Mouse (Mus musculus) left cerebral cortex, postnatal 14 days (tissue): ENCODE measurements around the gene Rhd. TPM values are rescaled to one million over a fixed set of nuclear protein-coding genes. Genes with fewer than 3 reads are reported as not detected.
A peak's percentile ranks its signal among the peaks of the same experiment; 100 is the strongest.
"Not testable (repeated sequence)": the region's sequence is repeated elsewhere in the genome, so short reads cannot be mapped to it uniquely, and the experiment has no call there.

ENCODE experiments used
- DNase-seq, 2 experiments: peaks; one replicate each; pipeline ENCODE4 v3.0.0; 2021 to 2022; ENCODE audit warnings: low spot score in 2 of 2, mixed read lengths in 1 of 2
- intact Hi-C: fragments of 180-260 bp; cut with DNase I; formaldehyde crosslinking; loops from one replicate; pipeline ENCODE4 v1.15.1; 2025
- total RNA-seq, 2 experiments: library from RNA; stranded (reverse); gene quantifications; 2 replicates each; pipeline ENCODE4 v1.2.3; 2021

Gene Rhd
- total RNA-seq, 2 experiments from 2014 or later: not detected

DNA sequence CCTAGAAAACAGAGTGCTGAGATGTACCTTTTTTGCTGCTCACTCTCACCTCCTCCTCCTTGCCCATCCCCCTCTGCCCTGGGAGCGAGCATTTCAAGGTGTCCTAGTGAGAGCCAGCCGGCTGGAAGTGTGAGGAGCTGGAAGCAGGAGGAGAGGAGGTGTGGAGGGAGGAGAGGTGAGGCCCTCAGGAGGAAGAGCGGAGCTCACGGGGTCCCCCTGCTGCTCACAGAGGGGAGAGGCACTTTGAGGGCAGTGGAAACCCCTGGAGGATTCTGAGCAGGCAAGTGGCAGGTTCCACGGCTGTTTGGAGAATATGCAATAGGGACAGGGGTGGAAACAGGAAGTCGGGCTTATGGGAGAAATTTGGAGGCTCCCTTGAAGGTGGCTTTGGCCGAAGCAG, 18.9 kb downstream of the Rhd start:
- DNase-seq: peak in 1 of 2 experiments; percentile 14
- intact Hi-C loops: no loop called here

DNA sequence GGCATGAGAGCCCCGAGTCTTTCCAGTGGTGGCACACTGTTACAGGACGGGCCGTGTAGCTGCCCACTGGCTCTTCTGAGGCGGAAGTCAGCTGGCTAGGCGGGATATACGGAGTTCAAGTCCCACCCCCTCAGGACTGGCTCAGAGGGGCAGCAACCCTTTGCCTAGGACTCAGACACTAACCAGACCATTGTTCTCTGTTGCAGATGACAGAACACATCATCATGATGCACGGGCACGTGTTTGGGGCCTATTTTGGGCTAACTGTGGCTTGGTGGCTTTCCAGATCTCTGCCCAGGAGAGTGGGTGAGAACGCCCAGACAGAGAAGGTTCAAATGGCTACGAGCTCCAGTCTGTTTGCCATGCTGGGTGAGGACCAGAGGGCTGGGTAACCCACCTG, 19.5 kb downstream of the Rhd start:
- no peak for DNase-seq
- intact Hi-C loops: no loop called here

DNA sequence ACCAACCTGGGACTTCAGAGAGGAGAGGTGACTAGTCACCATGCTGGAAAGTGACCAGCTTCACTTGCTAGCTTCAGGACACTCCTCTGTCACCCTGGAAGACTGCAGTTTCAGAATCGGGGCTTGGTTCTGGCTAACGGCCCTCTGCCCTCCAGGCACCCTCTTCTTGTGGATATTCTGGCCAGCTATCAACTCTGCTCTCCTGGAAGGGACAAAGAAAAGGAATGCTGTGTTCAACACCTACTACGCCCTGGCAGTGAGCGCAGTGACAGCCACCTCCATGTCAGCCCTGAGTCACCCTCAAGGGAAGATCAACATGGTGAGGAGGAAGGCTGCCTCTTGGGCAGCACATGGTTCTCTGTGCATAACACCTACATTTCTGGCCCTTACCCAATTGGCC, 20.0 kb downstream of the Rhd start:
- intact Hi-C loops: no loop called here
- no peak for DNase-seq

DNA sequence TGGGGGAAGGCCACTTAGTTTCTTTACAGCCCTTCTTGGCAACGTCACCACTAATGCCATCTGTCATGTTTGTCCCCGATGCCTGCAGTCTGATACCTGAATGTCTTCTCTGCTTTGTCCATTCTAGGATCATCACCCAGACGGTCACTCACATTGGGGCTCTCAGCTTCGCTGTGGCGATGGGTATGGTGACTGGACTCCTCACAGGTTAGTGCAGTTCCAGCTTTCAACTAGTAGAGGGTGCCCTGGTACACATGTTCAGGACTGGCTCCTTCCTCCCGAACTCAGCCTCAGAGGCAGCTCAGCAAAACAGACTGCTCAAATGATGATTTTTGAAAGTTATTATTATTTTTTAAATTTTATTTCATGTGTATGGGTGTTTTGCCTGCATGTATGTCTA, 27.8 kb downstream of the Rhd start:
- DNase-seq: peak; percentile 59 to 68
- intact Hi-C loops: no loop called here

DNA sequence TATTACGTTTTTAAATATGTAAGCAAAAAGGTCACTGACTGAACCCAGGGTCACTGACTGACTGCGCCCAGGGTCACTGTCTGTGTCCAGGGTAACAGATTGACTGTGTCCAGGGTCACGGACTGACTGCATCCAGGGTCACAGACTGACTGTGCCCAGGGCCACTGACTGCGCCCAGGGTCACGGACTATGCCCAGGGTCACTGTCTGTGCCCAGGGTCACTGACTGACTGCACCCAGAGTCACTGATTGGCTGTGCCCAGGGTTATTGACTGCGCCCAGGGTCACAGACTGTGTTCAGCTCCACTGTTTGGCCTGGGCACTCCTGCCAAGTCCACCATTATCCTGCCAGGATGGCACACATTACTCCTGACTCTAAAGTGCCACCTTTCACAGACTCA, 32.9 kb downstream of the Rhd start:
- intact Hi-C loops: no loop called here
- no peak for DNase-seq

DNA sequence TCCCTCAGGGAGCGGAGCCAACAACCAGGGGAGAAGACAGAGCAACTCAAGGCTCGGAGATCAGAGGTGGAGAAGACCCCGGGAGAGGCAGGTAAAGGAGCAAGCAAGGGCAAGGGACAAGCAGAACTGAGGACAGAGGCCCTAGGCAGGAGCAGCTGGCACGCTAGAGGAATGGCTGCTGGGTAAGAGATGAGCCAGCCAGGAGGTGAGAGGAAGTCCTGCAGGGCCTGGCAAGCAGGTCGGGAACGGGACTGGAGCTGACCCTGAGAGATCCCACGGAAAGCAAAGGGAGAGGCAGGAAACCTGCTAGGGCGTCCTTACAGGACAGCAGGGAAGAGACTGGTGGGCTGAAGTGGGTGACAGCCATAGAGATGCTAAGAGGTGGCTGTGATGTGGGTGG, 36.8 kb downstream of the Rhd start:
- intact Hi-C loops: no loop called here

DNA sequence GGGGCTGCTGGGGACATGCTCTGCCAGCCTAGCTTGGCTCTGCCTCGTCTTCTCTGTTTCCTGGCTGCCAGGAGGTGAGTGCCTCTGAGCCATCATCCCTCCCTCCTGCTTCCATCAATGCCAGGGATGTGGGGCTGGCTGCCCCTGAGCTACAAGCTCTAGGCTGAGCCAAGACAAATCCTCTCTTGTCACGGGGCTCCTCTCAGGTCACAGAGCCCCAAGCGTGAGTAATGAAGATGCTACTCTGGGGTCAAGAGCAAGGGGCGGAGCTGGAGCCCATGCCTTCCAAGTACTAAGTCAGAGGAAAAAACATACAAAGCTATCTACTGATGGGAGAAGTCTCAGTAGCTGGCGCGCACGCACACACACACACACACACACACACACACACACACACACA, 38.7 kb downstream of the Rhd start:
- intact Hi-C loops: no loop called here
- DNase-seq: no peak

More for the DNA sequence above, 36.8 kb downstream of the Rhd start:
- no peak for DNase-seq

DNA sequence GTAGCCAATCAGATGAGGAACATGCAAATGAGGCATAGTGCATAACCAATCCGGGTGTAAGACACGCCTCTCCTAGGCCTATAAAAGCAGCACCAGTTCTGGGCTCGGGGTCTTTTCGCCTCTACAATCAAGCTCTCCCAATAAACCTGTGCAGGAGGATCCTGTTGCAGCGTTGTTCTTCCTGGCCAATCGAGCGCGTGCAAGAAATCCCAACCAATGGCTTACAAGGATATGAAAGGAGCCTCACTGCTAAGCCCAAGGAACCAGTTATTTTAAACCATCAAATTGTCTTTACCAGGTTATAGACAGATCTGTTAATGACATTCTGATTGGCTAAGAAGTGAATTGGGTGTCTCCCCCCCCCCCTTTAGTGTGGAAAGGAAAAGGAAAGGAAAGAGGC, 47.1 kb downstream of the Rhd start:
- DNase-seq, intact Hi-C loops: not testable (repeated sequence)

DNA sequence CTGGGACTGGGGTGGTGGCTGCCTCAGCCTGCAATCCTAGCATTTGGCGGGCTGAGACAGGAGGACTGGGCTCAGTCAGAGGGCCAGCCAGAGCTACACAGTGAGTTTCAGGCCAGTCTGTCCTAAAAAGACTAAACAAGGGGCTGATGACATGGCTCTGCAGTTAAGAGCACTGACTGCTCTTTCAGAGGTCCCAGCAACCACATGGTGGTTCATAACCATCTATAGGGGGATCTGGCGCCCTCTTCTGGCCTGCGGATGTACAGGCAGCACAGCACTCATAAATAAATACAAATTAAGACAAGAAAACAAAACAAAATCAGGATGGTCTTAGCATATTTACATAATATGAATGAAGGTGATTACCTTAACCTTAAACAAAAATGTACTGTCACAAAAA, 49.1 kb downstream of the Rhd start:
- intact Hi-C loops: no loop called here
- peak; percentile 70 for DNase-seq

DNA sequence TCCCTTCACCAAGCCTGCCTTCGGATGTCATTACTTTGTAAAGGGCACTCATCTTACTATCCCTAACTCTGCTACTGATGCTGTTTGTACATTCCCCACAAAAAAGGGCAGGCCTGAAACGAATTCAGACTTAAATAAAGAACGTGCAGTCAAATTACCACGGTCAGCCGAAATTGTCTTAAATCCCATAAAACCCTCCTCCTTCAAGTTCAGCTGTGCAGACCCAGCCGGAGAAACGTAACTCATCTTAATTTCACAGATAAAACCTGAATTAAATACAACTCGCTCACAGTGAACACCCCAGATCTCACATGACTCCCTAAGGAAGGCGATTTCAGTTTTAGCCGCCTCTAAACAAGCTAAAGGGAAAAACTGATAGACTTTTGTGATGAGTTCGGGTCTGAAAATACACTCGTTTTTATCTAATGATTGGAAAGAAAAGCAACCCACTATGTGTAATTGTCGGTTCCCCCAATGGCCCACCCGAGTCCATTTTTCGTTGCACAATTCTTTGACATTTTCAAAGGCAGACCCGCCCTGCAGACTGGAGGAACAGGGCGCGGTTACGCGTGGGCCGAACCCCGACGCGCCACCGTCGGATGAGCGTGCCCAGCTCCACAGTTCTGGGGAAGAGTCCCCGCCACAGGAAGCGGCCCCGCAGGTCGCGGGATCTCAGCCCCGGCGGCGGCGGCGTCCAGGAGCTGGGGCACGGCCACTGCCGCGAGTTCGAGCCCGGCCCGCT, 50.0 kb downstream of the Rhd start:
- intact Hi-C loops: no loop called here
- no peak for DNase-seq

DNA sequence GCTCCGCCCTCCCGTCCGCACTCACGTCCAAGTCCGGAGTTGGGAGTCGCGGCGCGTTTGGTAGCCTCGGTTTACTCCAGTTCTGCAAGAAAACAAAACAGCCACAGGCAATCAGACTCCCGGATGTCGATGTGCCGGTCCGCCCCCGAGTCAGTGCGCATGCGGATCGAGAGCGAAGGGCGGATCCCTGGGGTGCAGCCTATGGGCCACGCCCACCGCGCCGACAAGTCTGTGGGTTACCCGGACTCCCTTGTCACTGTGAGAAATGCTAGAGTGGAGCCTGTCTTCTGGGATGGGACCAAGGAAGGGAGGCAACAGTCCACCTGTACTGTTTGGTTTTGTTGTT, 50.5 kb downstream of the Rhd start, which contains the start of gene Tmem50a:
Gene Tmem50a, minus strand, starts transcription at position 161 of the 346 bp plus-strand sequence.
- intact Hi-C loops: no loop called here
- DNase-seq: peak; percentile 93

DNA sequence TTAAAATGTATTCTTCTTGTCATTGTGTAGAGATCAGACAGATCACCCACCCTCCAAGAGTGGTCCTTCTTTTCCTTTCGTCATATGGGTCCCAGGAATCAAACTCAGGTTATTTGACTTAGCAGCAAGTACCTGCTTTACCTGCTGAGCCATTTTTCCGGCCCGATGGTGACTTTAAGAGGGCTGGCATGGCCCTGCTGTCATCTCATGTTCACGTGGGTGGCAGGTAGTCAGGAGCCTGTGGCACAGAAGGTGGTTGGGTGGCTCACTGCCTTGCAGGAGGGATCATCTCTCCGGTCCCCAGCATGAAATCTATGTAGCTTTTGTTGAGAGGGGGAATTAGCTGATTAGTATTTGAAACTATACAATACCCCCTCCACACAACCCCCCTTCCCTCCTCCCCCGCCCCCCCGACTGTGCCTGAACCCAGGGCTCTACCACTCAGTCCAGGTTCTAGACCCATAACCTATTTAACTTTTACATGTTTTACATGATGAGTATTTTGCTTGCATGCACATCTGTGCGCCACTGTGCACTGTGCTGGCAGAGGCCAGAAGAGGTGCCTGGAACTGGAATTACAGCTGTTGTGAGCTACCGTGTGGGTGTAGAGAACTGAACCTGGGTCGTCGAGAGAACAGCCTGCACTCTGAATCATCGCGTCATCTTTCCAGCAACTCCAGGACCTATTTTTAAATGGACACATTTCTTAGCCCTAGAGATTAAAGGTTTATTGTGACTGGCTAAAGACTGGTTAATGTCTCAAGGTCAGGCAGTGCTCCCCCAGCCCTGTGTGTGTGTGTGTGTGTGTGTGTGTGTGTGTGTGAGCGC, 51.1 kb downstream of the Rhd start:
- intact Hi-C loops: no loop called here
- DNase-seq: no peak

DNA sequence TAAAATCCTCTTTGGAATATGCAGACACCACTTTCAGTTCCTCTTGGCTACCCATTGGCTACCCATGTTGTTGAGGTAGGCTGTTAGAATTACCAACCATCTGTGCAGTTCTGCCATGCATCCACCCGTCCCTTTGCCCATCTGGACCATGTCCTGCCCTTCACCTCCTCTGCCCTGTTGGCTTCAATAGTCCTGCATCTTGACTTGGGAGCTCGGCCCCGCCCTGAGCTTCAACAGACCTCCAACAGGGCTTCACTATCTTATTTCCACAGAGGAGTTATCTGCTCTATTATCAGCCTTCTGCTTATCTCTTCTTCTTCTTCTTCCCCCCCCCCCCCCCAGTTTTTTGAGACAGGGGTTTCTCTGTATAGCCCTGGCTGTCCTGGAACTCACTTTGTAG, 52.9 kb downstream of the Rhd start:
- intact Hi-C loops: no loop called here

DNA sequence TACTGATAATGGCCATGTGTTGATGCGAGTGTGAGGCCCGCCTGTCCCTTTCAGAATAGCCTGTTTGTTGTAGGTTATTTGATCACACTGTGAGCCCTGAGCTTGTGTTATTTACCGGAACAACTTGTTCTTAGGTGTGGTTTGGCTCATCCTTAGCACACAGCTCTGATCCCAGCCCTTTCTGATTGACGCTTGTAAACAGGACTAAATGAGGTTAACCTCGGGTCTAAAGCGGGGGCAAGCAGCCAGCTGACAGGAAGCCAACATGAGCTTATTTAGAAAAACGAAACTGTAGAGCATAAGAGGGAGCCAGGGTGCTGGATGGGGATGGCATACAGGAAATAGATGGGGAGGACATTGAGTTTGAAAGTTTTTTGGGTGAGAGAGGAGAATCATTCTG, 54.0 kb downstream of the Rhd start:
- intact Hi-C loops: no loop called here
- peak; percentile 29 to 68 for DNase-seq

More for the DNA sequence above, 52.9 kb downstream of the Rhd start:
- no peak for DNase-seq

DNA sequence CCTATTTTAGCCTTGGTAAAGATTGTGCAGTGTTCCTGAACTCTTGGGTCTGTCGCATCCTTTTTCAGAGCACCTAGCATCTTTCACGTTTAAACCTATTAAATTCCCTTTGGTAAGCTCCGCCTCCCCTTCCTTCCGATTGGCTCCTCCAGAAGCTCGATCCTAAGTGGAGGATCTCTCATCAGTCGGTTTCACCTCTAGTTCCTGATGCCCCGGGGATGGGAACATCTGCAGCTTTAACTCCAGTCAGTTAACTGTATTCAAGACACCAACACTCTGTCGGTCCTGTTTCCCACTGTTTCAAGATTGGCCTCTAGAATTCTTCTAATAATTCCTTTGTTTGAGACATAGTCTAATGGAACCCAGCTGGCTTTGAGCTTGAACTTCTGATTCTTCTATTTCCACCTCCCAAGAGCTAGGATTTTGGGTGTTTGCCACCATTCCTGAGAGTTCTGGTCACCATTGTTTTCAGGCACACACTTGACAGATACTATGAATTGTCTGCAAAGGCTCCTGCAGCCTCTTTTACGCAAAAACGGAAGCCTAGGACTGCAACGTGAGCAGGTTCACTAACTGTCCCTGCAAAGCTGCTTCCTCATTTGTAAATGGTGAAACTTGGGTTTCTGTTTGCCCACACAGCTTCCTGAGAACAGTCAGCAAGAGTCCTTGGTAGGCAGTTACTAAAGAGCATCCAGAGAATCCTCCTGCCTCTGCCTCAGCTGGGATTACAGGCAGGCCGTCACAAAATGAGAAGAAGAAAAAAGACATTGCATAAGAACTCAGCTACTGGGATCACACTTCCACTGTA, 55.6 kb downstream of the Rhd start:
- no peak for DNase-seq
- intact Hi-C loops: loop anchor here (10.0 kb wide), 1 partner anchor 955 kb away; the partner anchor contains the start of gene Pnrc2

DNA sequence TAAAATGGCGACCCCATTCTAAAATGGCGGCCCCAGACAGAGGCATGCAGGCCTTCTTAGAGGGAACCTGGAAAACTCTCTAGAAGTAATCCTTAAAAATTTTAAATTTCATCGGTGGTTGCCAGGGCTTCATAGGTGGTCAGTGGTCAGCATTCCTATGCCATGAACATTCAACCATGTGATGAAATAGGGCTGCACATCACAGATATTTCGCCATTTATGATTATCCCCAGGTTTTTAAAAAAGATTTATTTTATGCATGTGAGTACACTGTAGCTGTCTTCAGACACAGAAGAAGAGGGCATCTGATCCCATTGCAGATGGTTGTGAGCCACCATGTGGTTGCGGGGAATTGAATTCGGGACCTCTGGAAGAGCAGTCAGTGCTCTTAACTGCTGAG, 56.3 kb downstream of the Rhd start:
- intact Hi-C loops: loop anchor here (10.0 kb wide), 1 partner anchor 954 kb away; the partner anchor contains the start of gene Pnrc2
- DNase-seq: no peak

DNA sequence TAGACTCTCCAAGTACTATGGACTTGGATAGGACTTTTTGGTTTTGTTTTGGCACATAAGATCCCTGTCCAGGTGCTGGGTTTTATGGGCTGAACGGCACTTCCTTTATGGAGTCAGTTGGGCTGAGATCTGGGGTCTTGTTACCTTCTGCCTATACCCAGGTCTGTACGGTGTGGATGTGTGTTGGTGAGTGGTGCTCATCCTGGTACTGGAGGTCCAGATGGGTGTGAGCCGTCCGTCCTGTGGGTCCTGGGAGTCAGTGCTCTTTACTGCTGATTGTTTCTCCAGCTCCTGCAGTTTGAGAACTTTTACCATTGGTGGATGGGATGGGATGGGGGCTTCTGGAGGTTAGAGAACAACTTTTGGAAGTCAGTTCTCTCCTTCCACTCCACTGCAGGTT, 57.4 kb downstream of the Rhd start:
- no peak for DNase-seq
- intact Hi-C loops: loop anchor here (2.0 to 10.0 kb wide), 2 partner anchors 69 to 953 kb away; partner anchors contain the start of genes Maco1 and Pnrc2

DNA sequence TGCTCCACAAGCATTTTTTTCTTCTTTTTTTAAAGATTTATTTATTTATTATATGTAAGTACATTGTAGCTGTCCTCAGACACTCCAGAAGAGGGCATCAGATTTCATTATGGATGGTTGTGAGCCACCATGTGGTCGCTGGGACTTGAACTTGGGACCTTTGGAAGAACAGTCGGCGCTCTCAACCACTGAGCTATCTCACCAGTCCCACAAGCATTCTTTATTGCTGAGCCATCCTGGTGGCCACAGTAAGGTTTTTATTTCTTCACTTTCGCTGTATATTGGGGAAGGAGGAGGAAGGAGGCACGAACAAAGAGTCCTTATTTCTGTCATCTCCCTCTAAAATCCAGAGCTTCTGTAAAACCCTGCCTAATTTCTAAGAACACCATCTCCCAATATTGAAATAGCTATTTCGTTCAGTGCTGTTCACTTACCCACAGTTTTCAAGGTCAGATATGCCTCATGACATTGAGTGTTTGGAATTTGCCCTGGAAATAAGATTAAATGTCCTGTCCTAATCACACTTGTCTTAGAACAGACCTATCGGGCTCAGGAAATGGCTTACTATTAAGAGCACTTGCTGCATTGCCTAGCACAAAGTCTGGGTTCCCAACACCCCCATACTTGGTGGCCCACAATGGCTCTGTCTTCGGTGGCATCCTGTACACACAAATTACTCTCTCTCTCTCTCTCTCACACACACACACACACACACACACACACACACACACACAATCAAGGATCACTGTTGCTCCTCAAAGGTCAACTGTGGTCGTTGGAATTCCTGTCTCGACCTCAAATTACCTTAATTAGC, 58.0 kb downstream of the Rhd start:
- DNase-seq: no peak
- intact Hi-C loops: loop anchor here (2.0 to 10.0 kb wide), 2 partner anchors 70 to 952 kb away; partner anchors contain the start of genes Maco1 and Pnrc2

DNA sequence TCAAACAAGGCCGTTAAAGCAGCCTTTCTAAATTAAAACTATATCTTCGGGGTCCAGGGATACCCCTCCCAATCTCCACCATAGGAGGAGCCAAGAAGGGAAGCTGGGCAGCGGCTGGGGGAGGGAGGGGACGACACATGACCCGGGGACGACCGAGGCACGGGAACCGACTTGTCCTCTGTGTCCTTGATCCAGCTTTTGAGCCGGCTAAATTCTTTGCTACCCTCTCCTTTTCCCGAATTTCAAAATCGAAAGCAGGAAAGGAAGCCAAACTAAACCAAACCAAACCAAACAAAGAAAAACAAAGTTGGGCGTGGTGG, 58.5 kb downstream of the Rhd start:
- DNase-seq: peak; percentile 67 to 71
- intact Hi-C loops: loop anchor here (2.0 to 10.0 kb wide), 2 partner anchors 70 to 952 kb away; partner anchors contain the start of genes Maco1 and Pnrc2
